Mouse (Mus musculus) Patski (cell line): Measurements from ENCODE around the gene Pcbd2. TPM values are rescaled to one million over a fixed set of nuclear protein-coding genes. Genes with fewer than 3 reads are reported as not detected.

Experiments used
- ATAC-seq: fragments of 100-300 bp; one replicate; pipeline ENCODE4 v1.8.0; 2021
- CTCF ChIA-PET: fragments of 350-600 bp; sonication (Branson Sonifier 250); formaldehyde crosslinking; loops from one replicate; lab custom pipeline; 2022; ENCODE audit warnings: inconsistent platforms; lab: Charles Lee
- POLR2A ChIA-PET: fragments of 350-600 bp; sonication (Branson Sonifier 250); formaldehyde crosslinking; loops from one replicate; lab custom pipeline; 2022; ENCODE audit warnings: antibody characterized with exemption, inconsistent platforms; lab: Charles Lee
- DNase-seq: peaks from one replicate; pipeline ENCODE4 v3.0.0-alpha.2; 2011; ENCODE audit warnings: low read depth, low spot score
- H3K27me3 ChIP-seq: fragments of 371-371 bp; one replicate; pipeline ENCODE4 v1.5.1; 2021
- CTCF ChIP-seq: fragments of 100-300 bp; IDR thresholded peaks from one replicate; pipeline ENCODE4 v1.5.1; 2021
- in situ Hi-C: fragments of 300-500 bp; cut with MboI; formaldehyde crosslinking; loops from 3 replicates; pipeline ENCODE4 v1.11.1; 2018; ENCODE audit warnings: low pct_unique_long_range_greater_than_20kb, mixed read lengths
- polyA plus RNA-seq: library from polyadenylated mRNA; unstranded; gene quantifications from one replicate; pipeline ENCODE4 v1.2.3, GENCODE M21; 2021

The Pcbd2 gene
- polyA plus RNA-seq, 1 experiment from 2014 or later: 40.2 TPM

GRCm38 (mm10) chr13:55784268-55784667 is 57.1 kb downstream of the Pcbd2 start, which contains the start of gene Catsper3:
TSS of gene Catsper3 (plus strand) at chr13:55784568.
- TF ChIP-seq CTCF: no peak
- ChIA-PET POLR2A (no interaction called here), CTCF (no interaction called here)
- no peak for DNase-seq
- ATAC-seq: no peak
- in situ Hi-C loops: no loop called here
- no peaks in the 10 kb centered on the region for H3K27me3 ChIP-seq

DNA sequence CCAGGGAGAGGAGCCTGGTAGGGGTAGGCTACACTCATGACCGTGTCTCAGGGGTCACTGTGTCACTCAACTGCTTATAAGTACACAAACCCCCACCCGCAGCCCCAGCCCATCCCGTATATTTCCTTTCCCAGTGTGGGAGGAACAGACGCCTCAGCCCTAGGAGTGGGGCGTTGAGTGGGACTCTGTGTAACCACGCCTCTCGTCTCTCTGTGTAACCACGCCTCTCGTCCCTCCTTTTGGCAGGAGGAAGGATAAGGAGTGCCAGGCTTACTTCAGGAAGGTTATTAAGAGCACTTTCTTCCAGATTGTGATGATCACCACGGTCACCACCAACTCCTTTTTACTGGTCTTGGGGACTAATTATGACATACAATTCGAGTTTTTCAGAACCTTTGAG is 59.0 kb downstream of the Pcbd2 start:
- ATAC-seq: no peak
- CTCF ChIA-PET: no interaction called here
- no peak for TF ChIP-seq CTCF
- no peaks in the 10 kb centered on the region for H3K27me3 ChIP-seq
- DNase-seq: no peak
- POLR2A ChIA-PET: interaction anchor here (0.6 kb wide), 1 partner anchor 49 kb away, joined by 4 read pairs; no protein-coding TSS in a partner anchor
- in situ Hi-C loops: no loop called here

- no peak for TF ChIP-seq CTCF
- ATAC-seq (no peak), DNase-seq (no peak)
- POLR2A ChIA-PET: no interaction called here
- no peaks in the 10 kb centered on the region for H3K27me3 ChIP-seq
- in situ Hi-C loops: no loop called here
- CTCF ChIA-PET: no interaction called here
These were observed 74.1 kb downstream of the Pcbd2 start for GRCm38 (mm10) chr13:55801246-55801645.

- H3K27me3 ChIP-seq: no peaks in the 10 kb centered on the region
- ChIA-PET CTCF (no interaction called here), POLR2A (no interaction called here)
- TF ChIP-seq CTCF: no peak
- ATAC-seq (no peak), DNase-seq (no peak)
- in situ Hi-C loops: no loop called here
These were observed 76.8 kb downstream of the Pcbd2 start for GRCm38 (mm10) chr13:55803973-55804372.

DNA sequence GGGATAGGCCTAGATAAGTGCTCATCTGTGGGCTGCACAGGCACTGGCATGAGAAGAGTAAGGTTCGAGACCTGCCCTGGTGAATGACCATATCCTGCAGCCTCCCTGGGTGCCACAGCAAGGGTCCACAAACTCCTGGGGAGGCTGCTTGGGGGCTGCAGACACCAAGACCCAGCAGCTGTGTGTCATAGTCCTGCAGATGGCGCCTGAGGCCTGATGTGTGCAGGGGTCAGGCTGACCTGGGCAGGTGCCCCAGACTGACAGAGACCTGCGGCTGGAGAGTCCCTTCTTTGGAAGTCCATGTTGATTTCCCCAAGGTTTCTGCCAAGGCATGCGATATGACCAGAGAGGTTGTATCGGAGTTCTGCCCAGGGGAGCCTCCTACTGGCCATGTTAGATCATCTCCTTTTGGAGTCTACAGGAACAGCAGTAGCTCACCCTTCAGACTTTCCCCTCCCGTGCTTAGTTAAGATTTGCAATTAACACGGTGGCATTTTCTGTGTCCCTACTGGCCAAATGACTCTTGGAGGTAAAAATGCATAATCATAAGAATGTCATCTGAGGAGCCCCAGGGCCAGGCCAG is 82.0 kb downstream of the Pcbd2 start:
- ATAC-seq: no peak
- POLR2A ChIA-PET: no interaction called here
- in situ Hi-C loops: no loop called here
- CTCF ChIA-PET: interaction anchor here (2.8 kb wide), 1 partner anchor 153 kb away, joined by 13 read pairs; no protein-coding TSS in a partner anchor
- no peak for DNase-seq
- TF ChIP-seq CTCF: no peak
- no peaks in the 10 kb centered on the region for H3K27me3 ChIP-seq

- ATAC-seq (no peak), DNase-seq (no peak)
- H3K27me3 ChIP-seq: no peaks in the 10 kb centered on the region
- TF ChIP-seq CTCF: no peak
- in situ Hi-C loops: no loop called here
- POLR2A ChIA-PET: no interaction called here
- CTCF ChIA-PET: interaction anchor here (1.3 to 2.8 kb wide), 2 partner anchors 134 to 153 kb away, joined by 4 to 13 read pairs; no protein-coding TSS in a partner anchor
These were observed 82.5 kb downstream of the Pcbd2 start for GRCm38 (mm10) chr13:55809707-55810106.

GRCm38 (mm10) chr13:55810947-55811346 is 83.8 kb downstream of the Pcbd2 start:
- no peaks in the 10 kb centered on the region for H3K27me3 ChIP-seq
- ATAC-seq (no peak), DNase-seq (no peak)
- TF ChIP-seq CTCF: no peak
- CTCF ChIA-PET: interaction anchor here (1.1 to 2.8 kb wide), 3 partner anchors 12 to 151 kb away, joined by 3 to 13 read pairs (median 4); no protein-coding TSS in a partner anchor
- in situ Hi-C loops: no loop called here
- POLR2A ChIA-PET: no interaction called here

- in situ Hi-C loops: no loop called here
- DNase-seq: no peak
- ChIA-PET CTCF (no interaction called here), POLR2A (no interaction called here)
- H3K27me3 ChIP-seq: peaks cover 7% of the 10 kb centered on the region
- TF ChIP-seq CTCF: no peak
- ATAC-seq: no peak
These were observed 86.4 kb downstream of the Pcbd2 start for GRCm38 (mm10) chr13:55813490-55814016.

DNA sequence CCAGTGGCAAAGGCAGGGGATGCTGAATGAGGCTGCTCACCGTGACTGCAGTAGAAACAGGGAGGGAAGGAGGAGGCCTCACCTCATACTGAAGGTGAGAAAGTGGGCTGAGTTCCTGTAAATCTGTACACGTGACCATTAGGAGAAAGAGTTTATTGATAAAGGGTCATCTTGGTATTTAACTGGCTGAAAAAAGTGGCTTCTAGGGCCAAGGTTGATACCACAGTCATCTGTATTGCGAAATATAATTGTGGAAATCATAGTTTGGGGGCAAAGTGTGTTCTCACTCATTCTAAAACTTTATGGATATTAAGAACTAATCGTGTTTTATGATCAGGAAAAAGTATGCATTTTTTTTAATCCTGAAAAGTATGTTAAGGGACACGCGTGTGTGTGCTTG is 87.7 kb downstream of the Pcbd2 start:
- in situ Hi-C loops: no loop called here
- ATAC-seq (no peak), DNase-seq (no peak)
- ChIA-PET CTCF (no interaction called here), POLR2A (no interaction called here)
- peaks cover 7% of the 10 kb centered on the region for H3K27me3 ChIP-seq
- TF ChIP-seq CTCF: no peak

GRCm38 (mm10) chr13:55822499-55822898 is 95.3 kb downstream of the Pcbd2 start:
- DNase-seq (no peak), ATAC-seq (no peak)
- TF ChIP-seq CTCF: no peak
- POLR2A ChIA-PET: no interaction called here
- in situ Hi-C loops: no loop called here
- CTCF ChIA-PET: interaction anchor here (0.7 kb wide), 1 partner anchor 11 kb away, joined by 3 read pairs; no protein-coding TSS in a partner anchor
- H3K27me3 ChIP-seq: peaks cover 41% of the 10 kb centered on the region

- peaks cover 51% of the 10 kb centered on the region for H3K27me3 ChIP-seq
- CTCF ChIA-PET: no interaction called here
These were observed 97.2 kb downstream of the Pcbd2 start for GRCm38 (mm10) chr13:55824151-55824945.

More at GRCm38 (mm10) chr13:55824151-55824945, 97.2 kb downstream of the Pcbd2 start:
- POLR2A ChIA-PET: no interaction called here
- in situ Hi-C loops: no loop called here
- TF ChIP-seq CTCF: no peak
- ATAC-seq (no peak), DNase-seq (no peak)
